Mouse (Mus musculus): ENCODE data around the gene Ptprd.

DNA sequence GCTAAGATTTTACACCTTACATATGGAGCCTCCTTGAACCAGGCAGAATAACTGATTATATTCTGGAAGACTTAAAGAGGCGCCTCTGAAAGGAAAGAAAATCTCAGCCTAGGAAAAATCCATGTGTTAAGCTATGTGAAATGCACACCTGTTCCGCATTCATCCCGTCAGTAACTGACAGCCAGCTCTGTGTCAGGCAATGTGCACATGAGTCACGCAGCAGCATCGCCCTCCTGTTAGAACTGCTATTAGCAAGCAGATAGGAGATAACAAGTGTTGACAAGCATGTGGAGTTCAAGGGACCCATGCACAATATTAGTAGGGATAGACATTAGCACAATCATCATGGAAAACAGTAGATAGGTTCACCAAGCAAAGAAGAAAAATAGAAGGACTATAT, 1905.8 kb downstream of the Ptprd start:
- no peak for TF ChIP-seq POLR2A (IDR thresholded peaks at IDR 0.05; ENCODE audit: insufficient read depth, low read depth, low read length)
- TF ChIP-seq CTCF (IDR thresholded peaks at IDR 0.05; ENCODE audit: insufficient read depth, low read depth, low read length): no peak

Measured in olfactory bulb, adult 2 months (tissue).